Mouse (Mus musculus): ENCODE results near the gene Ier3. TPM values are rescaled to one million over a fixed set of nuclear protein-coding genes. Genes with fewer than 3 reads are reported as not detected.

The Ier3 gene
- polyA plus RNA-seq, 1 experiment: 31.3 TPM

DNA sequence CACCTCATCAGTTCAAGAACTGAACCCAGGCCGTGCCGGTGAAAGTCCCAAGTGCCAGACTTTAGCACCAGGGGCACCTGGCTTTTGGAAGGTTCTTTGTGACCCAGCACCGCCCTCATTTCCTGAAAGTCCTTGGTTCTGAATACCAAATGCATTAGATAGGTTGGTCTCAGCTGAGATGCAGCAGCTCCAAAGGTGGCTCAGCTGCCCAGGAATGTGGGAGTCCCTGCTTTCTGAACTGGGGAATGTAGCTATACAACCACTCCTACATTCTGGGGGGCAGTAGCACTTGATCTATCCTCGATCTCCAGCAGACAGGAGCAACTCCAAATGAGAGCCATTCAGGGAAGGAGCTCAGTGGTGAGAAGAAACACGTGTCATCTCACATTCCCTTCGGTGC is 8.7 kb upstream of the Ier3 start:
- TF ChIP-seq CTCF (IDR thresholded peaks at IDR 0.05; ENCODE audit: low read depth, low read length): no peak
- TF ChIP-seq POLR2A (IDR thresholded peaks at IDR 0.05; ENCODE audit: insufficient read depth, low read length): no peak
- no peak for TF ChIP-seq EP300 (IDR thresholded peaks at IDR 0.05; ENCODE audit: insufficient read depth, low read depth, low read length)
- H3K9ac ChIP-seq (ENCODE audit: low read depth, poor library complexity, severe bottlenecking): no peak overlapping the region
- no peaks in the 10 kb centered on the region for H3K36me3 ChIP-seq (ENCODE audit: control insufficient read depth, insufficient read depth, low read length, poor library complexity, severe bottlenecking)
- H3K27ac ChIP-seq (ENCODE audit: insufficient read depth, low read length): peak overlapping the region; percentile 22
- no peak overlapping the region for H3K4me3 ChIP-seq (ENCODE audit: low read depth, low read length)
- no peaks in the 10 kb centered on the region for H3K27me3 ChIP-seq (ENCODE audit: control insufficient read depth, insufficient read depth, low read length, poor library complexity, severe bottlenecking)
- H3K9me3 ChIP-seq (replicated peaks; ENCODE audit: control insufficient read depth, insufficient read depth, low read length, poor library complexity, severe bottlenecking): no peaks in the 10 kb centered on the region
- peaks cover 14% of the 10 kb centered on the region for H3K4me1 ChIP-seq (ENCODE audit: control insufficient read depth, insufficient read depth, low read length)

DNA sequence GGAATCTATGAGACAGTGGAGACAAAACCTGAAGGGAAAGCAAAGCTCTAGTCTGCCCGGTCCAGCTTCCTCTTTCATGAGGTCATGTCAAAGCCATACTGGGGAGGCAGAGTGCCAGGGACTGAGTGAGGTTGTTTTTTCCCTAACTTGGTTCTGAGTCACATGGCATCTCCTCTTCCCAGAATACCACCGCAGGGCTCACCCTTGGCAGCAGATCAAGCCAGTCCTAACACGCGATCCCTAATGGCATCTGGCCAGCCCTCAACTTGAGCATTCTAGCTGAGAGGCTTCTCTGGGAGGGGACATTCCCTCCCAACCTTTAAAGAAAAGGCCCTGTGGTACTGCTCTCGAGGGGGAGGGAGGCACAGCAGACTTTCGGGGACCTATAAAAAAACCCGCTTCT is 8.2 kb upstream of the Ier3 start:
- no peak for TF ChIP-seq POLR2A (IDR thresholded peaks at IDR 0.05; ENCODE audit: insufficient read depth, low read length)
- TF ChIP-seq EP300 (IDR thresholded peaks at IDR 0.05; ENCODE audit: insufficient read depth, low read depth, low read length): no peak
- no peaks in the 10 kb centered on the region for H3K36me3 ChIP-seq (ENCODE audit: control insufficient read depth, insufficient read depth, low read length, poor library complexity, severe bottlenecking)

GRCm38 (mm10) chr17:35813653-35814052 is 7.8 kb upstream of the Ier3 start:
- no peak for TF ChIP-seq CTCF (IDR thresholded peaks at IDR 0.05; ENCODE audit: low read depth, low read length)
- no peak for TF ChIP-seq POLR2A (IDR thresholded peaks at IDR 0.05; ENCODE audit: insufficient read depth, low read length)
- TF ChIP-seq EP300 (IDR thresholded peaks at IDR 0.05; ENCODE audit: insufficient read depth, low read depth, low read length): no peak
- no peaks in the 10 kb centered on the region for H3K27me3 ChIP-seq (ENCODE audit: control insufficient read depth, insufficient read depth, low read length, poor library complexity, severe bottlenecking)
- H3K27ac ChIP-seq (ENCODE audit: insufficient read depth, low read length): no peak overlapping the region
- no peaks in the 10 kb centered on the region for H3K36me3 ChIP-seq (ENCODE audit: control insufficient read depth, insufficient read depth, low read length, poor library complexity, severe bottlenecking)
- no peaks in the 10 kb centered on the region for H3K9me3 ChIP-seq (replicated peaks; ENCODE audit: control insufficient read depth, insufficient read depth, low read length, poor library complexity, severe bottlenecking)
- H3K4me3 ChIP-seq (ENCODE audit: low read depth, low read length): no peak overlapping the region
- no peak overlapping the region for H3K9ac ChIP-seq (ENCODE audit: low read depth, poor library complexity, severe bottlenecking)
- H3K4me1 ChIP-seq (ENCODE audit: control insufficient read depth, insufficient read depth, low read length): peaks cover 14% of the 10 kb centered on the region

More for the DNA sequence above, 8.2 kb upstream of the Ier3 start:
- H3K9me3 ChIP-seq (replicated peaks; ENCODE audit: control insufficient read depth, insufficient read depth, low read length, poor library complexity, severe bottlenecking): no peaks in the 10 kb centered on the region
- H3K27ac ChIP-seq (ENCODE audit: insufficient read depth, low read length): peak overlapping the region; percentile 22; the same call in 1 of the 2 replicates
- H3K4me3 ChIP-seq (ENCODE audit: low read depth, low read length): no peak overlapping the region
- no peaks in the 10 kb centered on the region for H3K27me3 ChIP-seq (ENCODE audit: control insufficient read depth, insufficient read depth, low read length, poor library complexity, severe bottlenecking)
- H3K9ac ChIP-seq (ENCODE audit: low read depth, poor library complexity, severe bottlenecking): no peak overlapping the region
- peaks cover 14% of the 10 kb centered on the region for H3K4me1 ChIP-seq (ENCODE audit: control insufficient read depth, insufficient read depth, low read length)

DNA sequence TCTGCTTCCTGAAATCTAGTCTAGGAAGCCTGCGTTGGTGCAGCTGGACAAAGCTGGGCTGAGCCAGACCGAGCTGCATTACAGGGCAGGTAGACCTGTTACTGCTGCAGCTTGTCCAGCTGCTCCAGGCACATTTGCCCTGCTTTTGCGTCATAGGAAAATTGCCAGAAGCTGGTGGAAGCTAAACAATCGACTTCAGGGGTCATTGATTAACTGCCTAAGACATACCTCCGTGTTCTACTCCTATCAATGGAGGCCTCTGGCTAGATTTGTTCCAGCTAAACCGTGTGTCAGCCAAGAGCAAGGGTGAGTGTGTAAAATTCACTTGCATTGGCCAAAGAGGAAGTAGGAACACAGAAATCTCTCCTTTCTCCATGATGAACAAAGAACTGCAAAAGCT is 6.8 kb upstream of the Ier3 start:
- Histone ChIP-seq H3K9me3 (replicated peaks; ENCODE audit: control insufficient read depth, insufficient read depth, low read length, poor library complexity, severe bottlenecking) (no peaks in the 10 kb centered on the region), H3K27me3 (ENCODE audit: control insufficient read depth, insufficient read depth, low read length, poor library complexity, severe bottlenecking) (no peaks in the 10 kb centered on the region), H3K4me3 (ENCODE audit: low read depth, low read length) (no peak overlapping the region), H3K4me1 (ENCODE audit: control insufficient read depth, insufficient read depth, low read length) (peaks cover 13% of the 10 kb centered on the region), H3K27ac (ENCODE audit: insufficient read depth, low read length) (no peak overlapping the region), H3K9ac (ENCODE audit: low read depth, poor library complexity, severe bottlenecking) (no peak overlapping the region), H3K36me3 (ENCODE audit: control insufficient read depth, insufficient read depth, low read length, poor library complexity, severe bottlenecking) (no peaks in the 10 kb centered on the region)
- no peak for TF ChIP-seq POLR2A (IDR thresholded peaks at IDR 0.05; ENCODE audit: insufficient read depth, low read length)
- no peak for TF ChIP-seq CTCF (IDR thresholded peaks at IDR 0.05; ENCODE audit: low read depth, low read length)
- TF ChIP-seq EP300 (IDR thresholded peaks at IDR 0.05; ENCODE audit: insufficient read depth, low read depth, low read length): no peak

DNA sequence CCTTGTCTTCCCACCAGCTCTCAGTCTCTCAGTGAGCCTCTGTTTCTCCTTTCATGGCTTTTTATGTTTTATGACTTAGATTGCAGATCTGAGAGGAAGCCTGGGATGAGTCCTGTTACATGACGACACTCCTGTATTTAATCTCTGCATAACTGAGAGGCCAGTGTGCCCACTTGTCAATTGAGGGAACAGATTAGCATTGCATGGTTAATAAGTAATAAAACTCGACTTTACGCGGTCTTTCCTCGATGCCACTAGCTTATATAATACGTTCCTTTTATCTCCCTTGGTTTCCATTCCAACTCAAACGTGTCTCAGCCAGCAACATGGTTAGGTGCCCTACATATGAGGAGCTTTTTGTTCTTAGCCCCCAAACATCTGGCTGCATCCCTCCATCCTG is 5.6 kb upstream of the Ier3 start:
- H3K9me3 ChIP-seq (replicated peaks; ENCODE audit: control insufficient read depth, insufficient read depth, low read length, poor library complexity, severe bottlenecking): no peaks in the 10 kb centered on the region
- no peaks in the 10 kb centered on the region for H3K27me3 ChIP-seq (ENCODE audit: control insufficient read depth, insufficient read depth, low read length, poor library complexity, severe bottlenecking)
- H3K9ac ChIP-seq (ENCODE audit: low read depth, poor library complexity, severe bottlenecking): no peak overlapping the region
- H3K4me3 ChIP-seq (ENCODE audit: low read depth, low read length): no peak overlapping the region
- no peaks in the 10 kb centered on the region for H3K36me3 ChIP-seq (ENCODE audit: control insufficient read depth, insufficient read depth, low read length, poor library complexity, severe bottlenecking)
- TF ChIP-seq POLR2A (IDR thresholded peaks at IDR 0.05; ENCODE audit: insufficient read depth, low read length) (no peak), EP300 (IDR thresholded peaks at IDR 0.05; ENCODE audit: insufficient read depth, low read depth, low read length) (no peak)
- peaks cover 14% of the 10 kb centered on the region for H3K4me1 ChIP-seq (ENCODE audit: control insufficient read depth, insufficient read depth, low read length)
- H3K27ac ChIP-seq (ENCODE audit: insufficient read depth, low read length): no peak overlapping the region

DNA sequence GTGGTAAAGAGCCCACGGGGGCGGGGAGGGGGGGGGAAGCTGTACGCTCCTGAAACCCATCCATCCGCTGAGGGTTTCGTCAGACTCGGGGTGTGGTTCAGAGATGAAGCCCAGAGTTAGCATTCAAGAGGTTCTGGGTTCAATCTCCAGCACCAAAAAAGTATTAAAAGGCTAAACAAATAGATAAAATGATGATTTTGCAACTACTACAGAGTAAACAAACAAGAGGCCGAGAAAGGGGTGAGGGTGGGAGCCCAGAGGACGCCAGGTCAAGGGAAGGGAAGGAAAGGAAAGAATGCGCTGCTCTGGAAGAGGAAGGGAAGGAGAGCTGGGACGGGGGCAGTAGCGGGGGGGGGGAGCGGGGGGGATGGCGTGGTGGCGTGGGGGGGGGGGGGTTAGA is 4.8 kb upstream of the Ier3 start:
- H3K36me3 ChIP-seq (ENCODE audit: control insufficient read depth, insufficient read depth, low read length, poor library complexity, severe bottlenecking): no peaks in the 10 kb centered on the region
- no peak overlapping the region for H3K27ac ChIP-seq (ENCODE audit: insufficient read depth, low read length)
- no peak for TF ChIP-seq CTCF (IDR thresholded peaks at IDR 0.05; ENCODE audit: low read depth, low read length)
- no peak for TF ChIP-seq EP300 (IDR thresholded peaks at IDR 0.05; ENCODE audit: insufficient read depth, low read depth, low read length)
- no peak for TF ChIP-seq POLR2A (IDR thresholded peaks at IDR 0.05; ENCODE audit: insufficient read depth, low read length)
- H3K9ac ChIP-seq (ENCODE audit: low read depth, poor library complexity, severe bottlenecking): no peak overlapping the region
- H3K9me3 ChIP-seq (replicated peaks; ENCODE audit: control insufficient read depth, insufficient read depth, low read length, poor library complexity, severe bottlenecking): no peaks in the 10 kb centered on the region
- peaks cover 14% of the 10 kb centered on the region for H3K4me1 ChIP-seq (ENCODE audit: control insufficient read depth, insufficient read depth, low read length)
- no peak overlapping the region for H3K4me3 ChIP-seq (ENCODE audit: low read depth, low read length)
- H3K27me3 ChIP-seq (ENCODE audit: control insufficient read depth, insufficient read depth, low read length, poor library complexity, severe bottlenecking): no peaks in the 10 kb centered on the region

All from ES-Bruce4 (cell line).